Comparison of ENCODE assay signal across 25 mouse cellular contexts in the genomic region with DNA sequence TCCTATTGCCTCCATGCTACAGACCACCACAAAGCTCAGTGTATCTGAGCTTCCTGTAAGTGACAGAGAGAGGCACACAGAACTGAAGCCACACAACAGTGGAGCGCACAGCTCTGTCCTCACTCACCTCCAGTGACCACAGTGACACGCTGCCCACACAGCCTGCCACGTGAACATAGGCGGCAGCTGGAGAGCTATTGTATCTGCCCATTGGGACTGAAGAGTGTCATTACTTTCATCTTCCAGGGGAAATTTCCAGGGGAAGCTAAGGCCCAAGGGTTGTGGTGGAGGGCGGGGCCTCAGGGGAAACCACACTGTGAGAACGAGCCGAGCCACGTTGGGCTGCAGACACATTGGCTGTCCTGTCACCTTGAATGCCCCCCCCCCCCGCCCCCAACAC. TPM values are rescaled to one million over a fixed set of nuclear protein-coding genes. Genes with fewer than 3 reads are reported as not detected.
DNase-seq lines count a peak whose midpoint lies in the region; TF ChIP-seq lines count a peak whose summit lies in the region.
"Had no signal": no experiment of that assay in that cellular context is flagged by ENCODE, and none has a peak within 500 bp of the region (broad histone marks: within the 10 kb centered on the region; RNA-seq: fewer than 3 reads in every experiment).

No protein-coding gene starts in this region.

- intact Hi-C loops in left cerebral cortex, adult 2 months (cut with DNase I), result no loop called here

- no peak for TF ChIP-seq CTCF in left cerebral cortex, adult 2 months (IDR thresholded peaks at IDR 0.05)

- H3K27ac ChIP-seq in left cerebral cortex, adult 2 months, result no peak overlapping the region
- H3K27ac ChIP-seq: embryonic facial prominence, embryonic 12.5 days; forebrain, embryonic 12.5 days; heart, adult 2 months; heart, embryonic 13.5 days; hindbrain, embryonic 12.5 days; limb, embryonic 13.5 days; liver, embryonic 13.5 days; midbrain, embryonic 10.5 days had no signal

- DNase-seq in lung, postnatal 36 days, result peak; percentile 26
- no peak for DNase-seq in lung, postnatal 14 days
- peak; percentile 62 for DNase-seq in 416B (ENCODE audit: low read depth)
- peak; percentile 38 for DNase-seq in CD4-positive, CD25-positive, alpha-beta regulatory T cell, adult 2 months (ENCODE audit: low read depth, low spot score)
- DNase-seq in induced T-regulatory cell, adult 2 months (ENCODE audit: low read depth), result peak; percentile 71
- no peak for DNase-seq in ovary, postnatal 36 days (ENCODE audit: low spot score)
- DNase-seq in ovary, postnatal 14 days (ENCODE audit: low spot score), result no peak
- no peak for DNase-seq in left cerebral cortex, adult 2 months (ENCODE audit: extremely low spot score in 1 of 2, low spot score in 2 of 2)
- DNase-seq: B cell, adult 2 months; cerebellum, adult 11-12 months; cerebellum, postnatal 10 days; gastrocnemius, postnatal 36 days; heart, adult 2 months; heart, postnatal 14 days; layer of hippocampus, postnatal 36 days; liver, embryonic 13.5 days; lung, adult 2 months had no signal

- no peak overlapping the region for H3K4me3 ChIP-seq in left cerebral cortex, adult 2 months
- H3K4me3 ChIP-seq: embryonic facial prominence, embryonic 12.5 days; erythroblast, embryonic 14.5 days; forebrain, embryonic 12.5 days; heart, adult 2 months; heart, embryonic 13.5 days; hindbrain, embryonic 12.5 days; limb, embryonic 13.5 days; liver, embryonic 13.5 days; midbrain, embryonic 10.5 days had no signal

RNA-seq across cellular contexts. Expression of a gene that starts 17.0 kb away (rescaled TPM):
- 10 to 100 TPM; 12.7 to 12.8 TPM for total RNA-seq in left cerebral cortex, adult 2 months (2021)

RNA-seq across cellular contexts. Expression of a gene that starts 29.9 kb away (rescaled TPM):
- total RNA-seq in left cerebral cortex, adult 2 months (2021), result 10 to 100 TPM; 39.8 to 42.6 TPM

RNA-seq across cellular contexts. Expression of a gene that starts 39.2 kb away (rescaled TPM):
- total RNA-seq in left cerebral cortex, adult 2 months (2021), result under 1 TPM; 0.42 to 0.54 TPM

RNA-seq across cellular contexts. Expression of a gene that starts 54.5 kb away (rescaled TPM):
- 1 to 10 TPM; 1.3 to 1.7 TPM for total RNA-seq in left cerebral cortex, adult 2 months (2021)
- total RNA-seq: ES-E14 had no signal

Comparison
In these comparisons a context has a peak if more than half of its experiments do, and no peak if none do; other contexts are left out.
1. DNase-seq: peak in lung, postnatal 36 days (single experiment), 416B (single experiment), CD4-positive, CD25-positive, alpha-beta regulatory T cell, adult 2 months (single experiment) and induced T-regulatory cell, adult 2 months (single experiment); none in lung, postnatal 14 days (single experiment), ovary, postnatal 36 days (single experiment), ovary, postnatal 14 days (single experiment) and left cerebral cortex, adult 2 months (0 of 2).